Mouse (Mus musculus): Measurements from ENCODE around the gene Syne4.
A peak's percentile ranks its signal among the peaks of the same experiment; 100 is the strongest.

Gene Syne4

GRCm38 (mm10) chr7:30314721-30315155, at the start of gene Syne4:
Syne4 (plus strand) TSS chr7:30314807.
- no peak for DNase-seq (ENCODE audit: low read depth)

- DNase-seq (ENCODE audit: low read depth) = no peak
These were observed 49.6 kb upstream of the Syne4 start for GRCm38 (mm10) chr7:30265041-30265440.

GRCm38 (mm10) chr7:30265531-30265930, 49.1 kb upstream of the Syne4 start:
- DNase-seq (ENCODE audit: low read depth) = no peak

GRCm38 (mm10) chr7:30265935-30266334, 48.7 kb upstream of the Syne4 start:
- no peak for DNase-seq (ENCODE audit: low read depth)

GRCm38 (mm10) chr7:30266780-30267179, 47.8 kb upstream of the Syne4 start:
- DNase-seq (ENCODE audit: low read depth) = no peak

GRCm38 (mm10) chr7:30269641-30270040, 45.0 kb upstream of the Syne4 start:
- no peak for DNase-seq (ENCODE audit: low read depth)

- DNase-seq (ENCODE audit: low read depth) = no peak
These were observed 40.2 kb upstream of the Syne4 start for GRCm38 (mm10) chr7:30274383-30274782.

GRCm38 (mm10) chr7:30278911-30279310, 35.7 kb upstream of the Syne4 start:
- DNase-seq (ENCODE audit: low read depth) = no peak

GRCm38 (mm10) chr7:30279536-30279935, 35.1 kb upstream of the Syne4 start:
- DNase-seq (ENCODE audit: low read depth) = no peak

- DNase-seq (ENCODE audit: low read depth) = peak; percentile 96
These were observed 34.5 kb upstream of the Syne4 start, which contains the start of the genes Thap8 and Wdr62 for GRCm38 (mm10) chr7:30279951-30280669. Thap8 (plus strand) TSS chr7:30280094. Wdr62 (minus strand) TSS chr7:30280419.

- peak; percentile 91 for DNase-seq (ENCODE audit: low read depth)
These were observed 33.9 kb upstream of the Syne4 start for GRCm38 (mm10) chr7:30280670-30281138.

GRCm38 (mm10) chr7:30281522-30281921, 33.1 kb upstream of the Syne4 start:
- no peak for DNase-seq (ENCODE audit: low read depth)

GRCm38 (mm10) chr7:30282740-30283139, 31.9 kb upstream of the Syne4 start:
- no peak for DNase-seq (ENCODE audit: low read depth)

GRCm38 (mm10) chr7:30286701-30287410, 27.8 kb upstream of the Syne4 start:
- DNase-seq (ENCODE audit: low read depth) = no peak

- DNase-seq (ENCODE audit: low read depth) = no peak
These were observed 26.6 kb upstream of the Syne4 start for GRCm38 (mm10) chr7:30288046-30288445.

GRCm38 (mm10) chr7:30289071-30289713, 25.4 kb upstream of the Syne4 start:
- DNase-seq (ENCODE audit: low read depth) = no peak

- DNase-seq (ENCODE audit: low read depth) = no peak
These were observed 24.8 kb upstream of the Syne4 start for GRCm38 (mm10) chr7:30289714-30290399.

GRCm38 (mm10) chr7:30291215-30292131, 23.1 kb upstream of the Syne4 start, which contains the start of gene Clip3:
Clip3 (plus strand) TSS chr7:30291728.
- no peak for DNase-seq (ENCODE audit: low read depth)

- no peak for DNase-seq (ENCODE audit: low read depth)
These were observed 20.8 kb upstream of the Syne4 start for GRCm38 (mm10) chr7:30293795-30294194.

GRCm38 (mm10) chr7:30294296-30294695, 20.3 kb upstream of the Syne4 start:
- DNase-seq (ENCODE audit: low read depth) = no peak

GRCm38 (mm10) chr7:30295103-30295502, 19.5 kb upstream of the Syne4 start:
- DNase-seq (ENCODE audit: low read depth) = no peak

Measured in naive thymus-derived CD4-positive, alpha-beta T cell, adult 2 months (primary cell).